Mouse (Mus musculus): ENCODE measurements around the gene Olfr1206. TPM values are rescaled to one million over a fixed set of nuclear protein-coding genes. Genes with fewer than 3 reads are reported as not detected.

The Olfr1206 gene
- total and polyA plus RNA-seq, 2 experiments from 2014 or later: not detected

DNA sequence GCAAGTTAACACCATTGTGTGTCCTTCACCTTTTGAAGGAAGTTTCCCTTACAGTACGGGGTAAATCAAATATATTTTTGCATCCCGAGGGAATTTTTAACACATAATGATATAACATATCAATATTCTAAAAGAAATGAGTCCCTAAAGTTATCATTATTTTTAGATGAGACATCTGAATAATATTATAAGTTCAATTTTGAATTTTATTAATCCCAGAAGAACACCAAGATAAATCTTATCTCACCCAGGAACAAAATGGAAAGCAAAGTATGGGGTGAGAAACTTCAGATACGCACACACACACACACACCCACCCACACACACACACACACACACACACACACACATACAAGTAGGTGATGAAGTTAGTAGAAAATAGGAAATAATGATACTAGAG is 52.0 kb downstream of the Olfr1206 start, which contains the start of gene Olfr1209:
Gene Olfr1209 (minus strand): TSS at position 101 of the 400 bp plus-strand sequence.
- no peaks in the 10 kb centered on the region for H3K9me3 ChIP-seq (replicated peaks; ENCODE audit: control insufficient read depth, low read length)
- H3K36me3 ChIP-seq (replicated peaks; ENCODE audit: control insufficient read depth, insufficient read depth, low read length): no peaks in the 10 kb centered on the region
- H3K4me1 ChIP-seq (ENCODE audit: control insufficient read depth, insufficient read depth): no peaks in the 10 kb centered on the region
- no peak within 1 kb of the TSS for H3K9ac ChIP-seq (replicated peaks; ENCODE audit: low read depth, low read length)
- H3K4me2 ChIP-seq (ENCODE audit: low read depth, low read length): no peak within 1 kb of the TSS
- WGBS: 78% methylated on average over 3 of the region's 3 CpGs
- DNase-seq (ENCODE audit: low spot score): no peak
- ATAC-seq (ENCODE audit: insufficient read depth, low read depth): no peak
- H3K27me3 ChIP-seq (ENCODE audit: control insufficient read depth, insufficient read depth, low read length): no peaks in the 10 kb centered on the region
- H3K27ac ChIP-seq (ENCODE audit: low read depth): no peak within 1 kb of the TSS
- H3K4me3 ChIP-seq (ENCODE audit: low read depth, low read length): no peak within 1 kb of the TSS
- TF ChIP-seq CTCF (IDR thresholded peaks at IDR 0.05; ENCODE audit: low read depth): no peak
- TF ChIP-seq EP300 (IDR thresholded peaks at IDR 0.05; ENCODE audit: low read depth): no peak

Other genes with a start within 250 kb of the Olfr1206 start
- gene Olfr1191-ps1, start 222.7 kb upstream of the Olfr1206 start, total RNA-seq (2014; rRNA removed; ENCODE audit: low replicate concordance): not detected in 2 replicates
- gene Olfr1191-ps1, start 222.7 kb upstream of the Olfr1206 start, polyA plus RNA-seq (2015; fragmentation: Nextera tagmentation; extraction: Ambion mirVana): not detected in 2 replicates
- not detected in 2 replicates for gene Olfr1192-ps1, start 214.7 kb upstream of the Olfr1206 start, total RNA-seq (2014; rRNA removed; ENCODE audit: low replicate concordance)
- not detected in 2 replicates for gene Olfr1192-ps1, start 214.7 kb upstream of the Olfr1206 start, polyA plus RNA-seq (2015; fragmentation: Nextera tagmentation; extraction: Ambion mirVana)
- gene Olfr1193, start 187.6 kb upstream of the Olfr1206 start, total RNA-seq (2014; rRNA removed; ENCODE audit: low replicate concordance): not detected in 2 replicates
- not detected in 2 replicates for gene Olfr1193, start 187.6 kb upstream of the Olfr1206 start, polyA plus RNA-seq (2015; fragmentation: Nextera tagmentation; extraction: Ambion mirVana)
- gene Olfr1195, start 174.0 kb upstream of the Olfr1206 start, total RNA-seq (2014; rRNA removed; ENCODE audit: low replicate concordance): not detected in 2 replicates
- gene Olfr1195, start 174.0 kb upstream of the Olfr1206 start, polyA plus RNA-seq (2015; fragmentation: Nextera tagmentation; extraction: Ambion mirVana): not detected in 2 replicates
- not detected in 2 replicates for gene Olfr1196, start 158.6 kb upstream of the Olfr1206 start, total RNA-seq (2014; rRNA removed; ENCODE audit: low replicate concordance)
- not detected in 2 replicates for gene Olfr1196, start 158.6 kb upstream of the Olfr1206 start, polyA plus RNA-seq (2015; fragmentation: Nextera tagmentation; extraction: Ambion mirVana)
- not detected in 2 replicates for gene Olfr1197, start 130.9 kb upstream of the Olfr1206 start, total RNA-seq (2014; rRNA removed; ENCODE audit: low replicate concordance)
- not detected in 2 replicates for gene Olfr1197, start 130.9 kb upstream of the Olfr1206 start, polyA plus RNA-seq (2015; fragmentation: Nextera tagmentation; extraction: Ambion mirVana)
- not detected in 2 replicates for gene Olfr1198, start 111.9 kb upstream of the Olfr1206 start, total RNA-seq (2014; rRNA removed; ENCODE audit: low replicate concordance)
- gene Olfr1198, start 111.9 kb upstream of the Olfr1206 start, polyA plus RNA-seq (2015; fragmentation: Nextera tagmentation; extraction: Ambion mirVana): not detected in 2 replicates
- not detected in 2 replicates for gene Olfr1199, start 102.8 kb upstream of the Olfr1206 start, total RNA-seq (2014; rRNA removed; ENCODE audit: low replicate concordance)
- not detected in 2 replicates for gene Olfr1199, start 102.8 kb upstream of the Olfr1206 start, polyA plus RNA-seq (2015; fragmentation: Nextera tagmentation; extraction: Ambion mirVana)
- gene Olfr1200, start 92.7 kb upstream of the Olfr1206 start, total RNA-seq (2014; rRNA removed; ENCODE audit: low replicate concordance): not detected in 2 replicates
- gene Olfr1200, start 92.7 kb upstream of the Olfr1206 start, polyA plus RNA-seq (2015; fragmentation: Nextera tagmentation; extraction: Ambion mirVana): not detected in 2 replicates
- gene Olfr1201, start 70.2 kb upstream of the Olfr1206 start, total RNA-seq (2014; rRNA removed; ENCODE audit: low replicate concordance): not detected in 2 replicates
- not detected in 2 replicates for gene Olfr1201, start 70.2 kb upstream of the Olfr1206 start, polyA plus RNA-seq (2015; fragmentation: Nextera tagmentation; extraction: Ambion mirVana)
- gene Olfr1202, start 48.7 kb upstream of the Olfr1206 start, total RNA-seq (2014; rRNA removed; ENCODE audit: low replicate concordance): not detected in 2 replicates
- not detected in 2 replicates for gene Olfr1202, start 48.7 kb upstream of the Olfr1206 start, polyA plus RNA-seq (2015; fragmentation: Nextera tagmentation; extraction: Ambion mirVana)
- not detected in 2 replicates for gene Olfr1205, start 33.5 kb upstream of the Olfr1206 start, total RNA-seq (2014; rRNA removed; ENCODE audit: low replicate concordance)
- gene Olfr1205, start 33.5 kb upstream of the Olfr1206 start, polyA plus RNA-seq (2015; fragmentation: Nextera tagmentation; extraction: Ambion mirVana): not detected in 2 replicates
- not detected in 2 replicates for gene Olfr1204, start 13.9 kb upstream of the Olfr1206 start, total RNA-seq (2014; rRNA removed; ENCODE audit: low replicate concordance)
- gene Olfr1204, start 13.9 kb upstream of the Olfr1206 start, polyA plus RNA-seq (2015; fragmentation: Nextera tagmentation; extraction: Ambion mirVana): not detected in 2 replicates
- not detected in 2 replicates for gene Olfr1208, start 39.1 kb downstream of the Olfr1206 start, total RNA-seq (2014; rRNA removed; ENCODE audit: low replicate concordance)
- not detected in 2 replicates for gene Olfr1208, start 39.1 kb downstream of the Olfr1206 start, polyA plus RNA-seq (2015; fragmentation: Nextera tagmentation; extraction: Ambion mirVana)
- not detected in 2 replicates for gene Olfr1209, start 51.9 kb downstream of the Olfr1206 start, total RNA-seq (2014; rRNA removed; ENCODE audit: low replicate concordance)
- gene Olfr1209, start 51.9 kb downstream of the Olfr1206 start, polyA plus RNA-seq (2015; fragmentation: Nextera tagmentation; extraction: Ambion mirVana): not detected in 2 replicates
- not detected in 2 replicates for gene Olfr1211, start 74.9 kb downstream of the Olfr1206 start, total RNA-seq (2014; rRNA removed; ENCODE audit: low replicate concordance)
- not detected in 2 replicates for gene Olfr1211, start 74.9 kb downstream of the Olfr1206 start, polyA plus RNA-seq (2015; fragmentation: Nextera tagmentation; extraction: Ambion mirVana)
- not detected in 2 replicates for gene Olfr1212, start 90.7 kb downstream of the Olfr1206 start, total RNA-seq (2014; rRNA removed; ENCODE audit: low replicate concordance)
- not detected in 2 replicates for gene Olfr1212, start 90.7 kb downstream of the Olfr1206 start, polyA plus RNA-seq (2015; fragmentation: Nextera tagmentation; extraction: Ambion mirVana)
- not detected in 2 replicates for gene Gm13762, start 117.0 kb downstream of the Olfr1206 start, total RNA-seq (2014; rRNA removed; ENCODE audit: low replicate concordance)
- gene Gm13762, start 117.0 kb downstream of the Olfr1206 start, polyA plus RNA-seq (2015; fragmentation: Nextera tagmentation; extraction: Ambion mirVana): not detected in 2 replicates
- not detected in 2 replicates for gene Olfr1214, start 129.4 kb downstream of the Olfr1206 start, total RNA-seq (2014; rRNA removed; ENCODE audit: low replicate concordance)
- not detected in 2 replicates for gene Olfr1214, start 129.4 kb downstream of the Olfr1206 start, polyA plus RNA-seq (2015; fragmentation: Nextera tagmentation; extraction: Ambion mirVana)
- gene Olfr1215, start 143.7 kb downstream of the Olfr1206 start, total RNA-seq (2014; rRNA removed; ENCODE audit: low replicate concordance): not detected in 2 replicates
- not detected in 2 replicates for gene Olfr1215, start 143.7 kb downstream of the Olfr1206 start, polyA plus RNA-seq (2015; fragmentation: Nextera tagmentation; extraction: Ambion mirVana)
- not detected in 2 replicates for gene Olfr1216, start 155.1 kb downstream of the Olfr1206 start, total RNA-seq (2014; rRNA removed; ENCODE audit: low replicate concordance)
- gene Olfr1216, start 155.1 kb downstream of the Olfr1206 start, polyA plus RNA-seq (2015; fragmentation: Nextera tagmentation; extraction: Ambion mirVana): not detected in 2 replicates
- gene Olfr1217, start 168.8 kb downstream of the Olfr1206 start, total RNA-seq (2014; rRNA removed; ENCODE audit: low replicate concordance): not detected in 2 replicates
- not detected in 2 replicates for gene Olfr1217, start 168.8 kb downstream of the Olfr1206 start, polyA plus RNA-seq (2015; fragmentation: Nextera tagmentation; extraction: Ambion mirVana)
- not detected in 2 replicates for gene Olfr1218, start 198.0 kb downstream of the Olfr1206 start, total RNA-seq (2014; rRNA removed; ENCODE audit: low replicate concordance)
- not detected in 2 replicates for gene Olfr1218, start 198.0 kb downstream of the Olfr1206 start, polyA plus RNA-seq (2015; fragmentation: Nextera tagmentation; extraction: Ambion mirVana)
- gene Olfr1219, start 220.3 kb downstream of the Olfr1206 start, total RNA-seq (2014; rRNA removed; ENCODE audit: low replicate concordance): not detected in 2 replicates
- gene Olfr1219, start 220.3 kb downstream of the Olfr1206 start, polyA plus RNA-seq (2015; fragmentation: Nextera tagmentation; extraction: Ambion mirVana): not detected in 2 replicates
- gene Olfr1220, start 243.6 kb downstream of the Olfr1206 start, total RNA-seq (2014; rRNA removed; ENCODE audit: low replicate concordance): not detected in 2 replicates
- not detected in 2 replicates for gene Olfr1220, start 243.6 kb downstream of the Olfr1206 start, polyA plus RNA-seq (2015; fragmentation: Nextera tagmentation; extraction: Ambion mirVana)